Mouse (Mus musculus) pancreas, adult 10 weeks (tissue): ENCODE measurements around the gene Il24. TPM values are rescaled to one million over a fixed set of nuclear protein-coding genes. Genes with fewer than 3 reads are reported as not detected.

Experiments
- polyA plus RNA-seq: library from polyadenylated mRNA; stranded (reverse); fragments of 350-450 nt; fragmentation: Illumina TruSeq; extraction: RNeasy Lipid Tissue Mini Kit (QIAGEN cat#74804); gene quantifications from one replicate; pipeline ENCODE4 v1.2.3, GENCODE M21; 2015; ENCODE audit warnings: low read depth, low replicate concordance; ENCODE audit not compliant: insufficient read depth

Gene Il24
- polyA plus RNA-seq: not detected

GRCm38 (mm10) chr1:130887354-130887753 is at the start of gene Il24:
TSS of gene Il24 (minus strand) at chr1:130887454.

GRCm38 (mm10) chr1:130911401-130912010 is 24.3 kb upstream of the Il24 start, which contains the start of gene Il20:
TSS of gene Il20 (minus strand) at chr1:130911451.

GRCm38 (mm10) chr1:130865541-130866221 is 21.6 kb downstream of the Il24 start, which contains the start of gene Fcmr:
TSS of gene Fcmr (plus strand) at chr1:130865669.

Other genes with a start within 250 kb of the Il24 start
- gene C4bp, start 225.8 kb downstream of the Il24 start, polyA plus RNA-seq: not detected
- not detected for gene Gm29427, start 171.7 kb downstream of the Il24 start, polyA plus RNA-seq
- 1.7 TPM for gene Yod1, start 170.1 kb downstream of the Il24 start, polyA plus RNA-seq
- gene Pfkfb2, start 158.2 kb downstream of the Il24 start, polyA plus RNA-seq: 6.1 TPM
- gene AA986860, start 155.5 kb downstream of the Il24 start, polyA plus RNA-seq: 3.0 TPM
- not detected for gene Fcamr, start 86.6 kb downstream of the Il24 start, polyA plus RNA-seq
- gene Pigr, start 60.8 kb downstream of the Il24 start, polyA plus RNA-seq: 4.8 TPM
- 2.1 TPM for gene Fcmr, start 21.8 kb downstream of the Il24 start, polyA plus RNA-seq
- gene Il20, start 24.0 kb upstream of the Il24 start, polyA plus RNA-seq: not detected
- gene Il19, start 52.7 kb upstream of the Il24 start, polyA plus RNA-seq: not detected
- not detected for gene Il10, start 132.4 kb upstream of the Il24 start, polyA plus RNA-seq
- 13.1 TPM for gene Mapkapk2, start 210.4 kb upstream of the Il24 start, polyA plus RNA-seq